Mouse (Mus musculus) bone marrow, adult 2 months (tissue): ENCODE measurements around the gene Fzr1.

Source experiments
- CTCF ChIP-seq: fragments of 200-500 bp; IDR thresholded peaks from 2 replicates; pipeline ENCODE4 v1.5.1; 2011; ENCODE audit warnings: low read length, control low read depth; ENCODE audit not compliant: control insufficient read depth, insufficient read depth
- POLR2A ChIP-seq: fragments of 200-500 bp; IDR thresholded peaks from 2 replicates; pipeline ENCODE4 v1.6.1; 2011; ENCODE audit warnings: low read depth, mild to moderate bottlenecking, control low read depth, low read length, borderline replicate concordance; ENCODE audit not compliant: control insufficient read depth

- TF ChIP-seq CTCF (no peak), POLR2A (no peak)
These were observed 14.5 kb upstream of the Fzr1 start, which contains the start of gene Smim24 for GRCm38 (mm10) chr10:81392781-81393185.
